Mouse (Mus musculus): Measurements from ENCODE around the gene Tcf3.

Tcf3 gene

GRCm38 (mm10) chr10:80407924-80408323, 25.5 kb downstream of the Tcf3 start:
- DNase-seq (ENCODE audit: low spot score): no peak

GRCm38 (mm10) chr10:80406684-80407501, 26.6 kb downstream of the Tcf3 start, which contains the start of gene Uqcr11:
Gene Uqcr11, minus strand, starts transcription at chr10:80406830.
- peak; percentile 98 for DNase-seq (ENCODE audit: low spot score)

- DNase-seq (ENCODE audit: low spot score): no peak
These were observed 27.8 kb downstream of the Tcf3 start for GRCm38 (mm10) chr10:80405481-80406173.

GRCm38 (mm10) chr10:80403044-80403692, 30.3 kb downstream of the Tcf3 start:
- no peak for DNase-seq (ENCODE audit: low spot score)

- DNase-seq (ENCODE audit: low spot score): no peak
These were observed 32.7 kb downstream of the Tcf3 start for GRCm38 (mm10) chr10:80400704-80401161.

DNA sequence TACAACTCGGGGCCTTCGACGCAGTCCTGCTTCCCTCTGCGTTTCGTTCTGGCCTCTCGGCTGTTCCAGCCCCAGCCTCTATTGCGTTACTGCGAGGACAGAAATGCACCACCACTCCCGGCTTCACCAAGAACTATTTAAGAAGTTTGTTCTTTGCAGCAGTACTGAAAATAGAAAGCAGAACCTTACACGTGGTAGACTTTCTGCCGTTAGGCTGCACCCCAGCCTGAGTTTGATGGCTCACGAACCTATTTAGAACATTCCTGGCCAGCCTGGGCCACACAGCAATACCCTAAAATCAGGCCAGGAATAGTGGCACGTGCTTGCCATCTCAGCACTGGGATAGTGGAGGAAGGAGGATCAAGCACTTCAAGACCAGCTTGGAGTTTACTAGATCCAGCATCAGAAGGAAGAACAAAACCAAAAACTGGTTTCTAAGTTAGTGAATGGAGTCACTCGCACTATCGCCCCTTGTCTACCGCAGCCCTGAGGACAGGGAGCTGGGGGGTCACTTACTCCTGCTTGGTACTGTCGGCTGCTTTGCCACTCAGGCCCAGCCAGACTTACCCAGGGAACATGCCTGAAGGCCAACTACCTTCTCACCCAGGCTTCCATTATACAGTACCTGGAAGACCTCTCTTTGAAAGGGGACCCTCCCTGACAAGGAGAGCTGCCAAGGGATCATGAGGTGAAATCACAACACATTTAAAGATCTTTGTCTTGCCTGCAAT, 33.3 kb downstream of the Tcf3 start:
- DNase-seq (ENCODE audit: low spot score): no peak

DNA sequence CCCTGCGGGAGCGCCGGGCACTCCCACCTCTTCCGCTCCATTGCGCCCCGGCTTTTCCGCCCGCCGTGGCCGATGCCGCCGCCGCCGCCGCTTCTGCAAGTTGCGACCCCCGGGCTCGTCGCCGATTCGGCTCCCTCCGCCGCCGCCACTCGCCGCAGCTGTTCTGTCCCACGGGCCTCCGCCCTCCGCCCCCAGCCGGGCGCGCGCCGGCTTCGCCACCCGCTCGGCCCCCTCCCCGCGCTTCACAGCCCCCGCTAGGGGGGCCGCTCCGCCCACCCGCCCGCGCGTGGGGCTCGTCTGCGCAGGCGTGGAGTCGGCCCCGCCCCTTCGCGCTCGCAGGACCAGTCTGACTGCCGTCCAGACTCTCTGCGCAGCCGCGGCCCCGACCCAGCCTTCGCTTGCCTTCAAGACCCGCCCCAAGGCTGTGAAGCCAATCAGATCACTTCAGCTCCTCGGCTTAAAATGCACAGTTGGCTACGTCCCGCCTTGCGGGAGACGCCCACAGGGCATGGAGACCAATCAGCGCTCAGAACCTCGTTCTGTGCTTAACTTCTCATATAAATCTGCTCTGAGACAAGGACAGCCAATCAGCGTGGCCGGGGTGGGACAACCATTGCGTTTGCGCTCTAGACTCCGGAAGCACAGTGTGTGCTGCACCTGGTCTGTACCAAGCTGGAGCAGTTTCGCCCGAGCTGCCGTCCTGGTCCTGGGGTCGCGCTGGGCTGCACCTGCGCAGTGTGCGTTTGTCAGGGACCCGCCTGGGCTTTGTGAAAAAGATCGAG, 34.1 kb downstream of the Tcf3 start, which contains the start of gene Mbd3:
Gene Mbd3 (minus strand): TSS at position 360 of the 782 bp plus-strand sequence.
- DNase-seq (ENCODE audit: low spot score): peak; percentile 99

- peak; percentile 100 for DNase-seq (ENCODE audit: low spot score)
These were observed 34.7 kb downstream of the Tcf3 start for GRCm38 (mm10) chr10:80398719-80399190.

- DNase-seq (ENCODE audit: low spot score): peak; percentile 51
These were observed 35.3 kb downstream of the Tcf3 start for GRCm38 (mm10) chr10:80398174-80398535.

GRCm38 (mm10) chr10:80397524-80398173, 35.8 kb downstream of the Tcf3 start:
- DNase-seq (ENCODE audit: low spot score): no peak

DNA sequence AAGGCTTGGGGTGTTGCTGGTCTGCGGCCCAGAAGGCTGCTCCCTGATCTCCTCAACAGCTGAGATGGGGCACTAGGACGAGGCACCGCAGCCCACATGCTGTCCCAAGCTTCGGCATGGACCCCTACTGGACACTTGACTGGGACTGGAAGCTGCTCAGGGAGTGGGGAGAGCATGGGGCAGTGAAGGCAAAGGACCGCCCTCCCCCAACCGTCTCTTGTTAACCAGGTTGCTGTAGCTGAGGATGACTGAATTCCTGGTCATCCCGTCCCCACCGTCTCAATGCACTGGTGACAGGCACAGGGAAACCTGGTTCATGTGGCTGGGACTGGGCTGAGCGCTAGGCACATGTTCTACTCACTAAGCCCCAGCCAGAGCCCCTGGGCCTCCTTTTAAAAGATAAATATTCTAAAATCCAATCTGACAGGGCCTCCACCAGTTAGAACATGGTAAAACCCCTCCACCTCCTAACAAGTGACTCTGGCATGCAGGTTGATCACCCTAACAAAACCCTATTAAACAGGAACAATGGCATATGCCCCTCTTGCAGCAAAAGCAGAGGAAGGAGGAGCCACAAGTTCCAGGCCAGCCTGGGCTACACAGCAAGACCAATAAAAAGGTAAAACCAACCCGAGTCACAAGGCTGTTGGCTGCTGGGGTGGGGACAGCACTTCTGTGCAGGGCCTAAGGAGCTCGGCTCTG, 36.5 kb downstream of the Tcf3 start:
- DNase-seq (ENCODE audit: low spot score): no peak

- DNase-seq (ENCODE audit: low spot score): no peak
These were observed 38.3 kb downstream of the Tcf3 start for GRCm38 (mm10) chr10:80395025-80395627.

DNA sequence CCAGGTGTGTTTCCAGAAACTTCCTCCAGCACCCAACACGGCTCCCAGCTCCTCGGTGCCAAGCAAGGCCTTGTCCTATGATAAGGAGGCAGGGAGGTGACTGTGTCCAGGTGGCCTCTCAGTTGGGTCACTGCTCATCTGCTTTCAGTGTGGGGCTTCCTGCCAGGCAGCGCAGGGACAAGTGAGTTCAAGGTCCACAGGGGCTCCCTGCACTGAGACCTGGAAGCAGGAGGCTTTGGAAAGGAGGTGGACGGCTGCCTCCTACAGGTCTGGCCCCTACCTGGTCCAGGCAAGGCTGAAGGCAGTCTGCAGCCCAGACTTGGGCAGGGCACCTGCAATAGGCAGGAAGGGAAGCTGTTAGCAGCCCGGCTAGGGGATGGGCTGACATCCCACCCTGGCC, 40.8 kb downstream of the Tcf3 start:
- DNase-seq (ENCODE audit: low spot score): no peak

GRCm38 (mm10) chr10:80390697-80391096, 42.8 kb downstream of the Tcf3 start:
- no peak for DNase-seq (ENCODE audit: low spot score)

GRCm38 (mm10) chr10:80389185-80389708, 44.2 kb downstream of the Tcf3 start:
- DNase-seq (ENCODE audit: low spot score): no peak

DNA sequence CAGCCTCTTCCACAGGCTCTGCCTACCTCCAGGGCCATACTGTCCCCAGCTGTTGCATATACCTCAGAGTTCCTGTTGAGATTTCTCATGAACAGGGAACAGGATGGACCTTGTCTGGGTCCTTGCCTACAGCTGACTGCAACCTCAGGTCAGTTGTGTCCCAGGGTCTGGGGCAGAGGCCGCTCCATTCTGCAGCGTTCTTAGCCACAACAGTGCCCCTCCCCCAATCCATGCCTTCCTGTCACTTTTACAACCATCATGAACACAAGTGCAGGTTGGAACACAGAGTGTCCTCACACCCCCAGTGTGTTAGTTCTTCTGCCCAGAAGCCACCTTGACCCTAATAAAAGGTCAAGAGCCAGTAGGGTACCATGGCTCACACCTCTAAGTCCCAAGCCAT, 44.7 kb downstream of the Tcf3 start:
- no peak for DNase-seq (ENCODE audit: low spot score)

GRCm38 (mm10) chr10:80387522-80387959, 45.9 kb downstream of the Tcf3 start, which contains the start of gene Mex3d:
Gene Mex3d, minus strand, starts transcription at chr10:80387659.
- peak; percentile 87 for DNase-seq (ENCODE audit: low spot score)

DNA sequence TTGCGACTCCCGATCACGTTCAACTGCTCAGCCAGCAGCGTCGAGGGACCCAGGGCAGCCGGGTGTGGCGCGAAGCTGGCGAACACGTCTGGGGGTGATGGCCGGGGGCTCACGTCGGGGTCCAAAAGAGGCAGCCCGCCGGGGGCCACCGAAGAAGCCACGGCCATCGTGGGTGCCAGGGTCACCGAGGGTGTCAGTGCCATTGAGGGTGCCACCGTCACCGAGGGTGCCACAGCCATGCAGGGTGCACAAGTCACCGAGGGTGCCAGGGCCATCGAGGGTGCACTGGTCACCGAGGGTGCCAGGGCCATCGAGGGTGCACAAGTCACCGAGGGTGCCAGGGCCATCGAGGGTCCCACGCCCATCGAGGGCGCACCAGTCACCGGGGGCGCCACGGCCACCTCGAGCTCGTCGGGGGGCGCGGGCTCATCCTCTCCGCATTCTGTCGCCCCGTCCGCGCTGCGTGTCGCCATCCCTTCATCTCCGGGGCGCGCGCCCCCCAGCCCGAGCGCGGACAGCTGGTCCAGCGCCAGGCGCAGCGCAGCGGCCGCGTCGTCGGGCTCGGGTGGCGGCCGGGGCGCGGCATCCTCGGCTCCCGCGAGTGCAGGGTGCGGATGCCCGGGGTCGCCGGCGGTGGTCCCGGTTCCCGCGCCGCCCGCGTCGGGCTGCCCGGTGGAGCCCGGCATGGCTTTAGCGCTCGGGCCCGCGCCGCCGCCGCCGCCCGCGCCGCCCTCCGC, 46.5 kb downstream of the Tcf3 start:
- DNase-seq (ENCODE audit: low spot score): no peak
